Mouse (Mus musculus) ES-Bruce4 (cell line): ENCODE measurements around the gene Fbxl4.

Experiments
- CTCF ChIP-seq: IDR thresholded peaks from one replicate; pipeline ENCODE4 v1.8.1; 2011; ENCODE audit warnings: low read depth, low read length
- POLR2A ChIP-seq: IDR thresholded peaks from one replicate; pipeline ENCODE4 v1.8.1; 2011; ENCODE audit warnings: low read length; ENCODE audit not compliant: insufficient read depth

DNA sequence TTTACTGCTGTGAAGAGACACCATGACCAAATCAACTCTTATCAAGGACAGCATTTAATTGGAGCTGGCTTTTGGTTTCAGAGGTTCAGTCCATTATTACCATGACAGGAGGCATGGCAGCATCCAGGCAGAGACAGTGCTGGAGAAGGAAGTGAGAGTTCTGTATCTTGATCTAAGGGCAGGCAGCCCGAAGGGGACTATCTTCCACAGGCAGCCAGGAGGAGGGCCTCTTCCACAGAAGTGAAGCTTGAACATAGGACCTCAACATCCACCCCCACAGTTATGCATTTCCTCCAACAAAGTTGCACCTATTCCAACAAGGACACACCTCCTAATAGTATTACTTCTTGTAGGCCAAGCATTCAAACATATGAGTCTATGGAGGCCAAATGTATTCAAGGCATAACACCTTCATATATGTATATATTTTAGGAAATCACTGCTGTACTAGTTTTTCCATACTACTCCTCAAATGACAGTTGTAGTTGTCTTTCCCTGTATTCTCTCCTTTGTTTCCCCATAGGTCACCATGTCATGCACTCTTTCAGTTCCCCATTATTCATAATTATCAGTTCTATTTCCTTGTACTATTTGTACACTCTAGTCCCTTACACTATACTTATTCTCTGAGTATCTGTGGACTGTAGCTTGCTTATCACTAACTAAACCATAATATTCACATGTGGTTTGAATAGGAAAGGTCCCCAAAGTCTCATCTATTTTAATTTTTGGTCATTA lies 26.4 kb downstream of the Fbxl4 start:
- TF ChIP-seq POLR2A (no peak), CTCF (no peak)
